Mouse (Mus musculus) liver, postnatal 0 days (tissue): ENCODE data around the gene Sar1b.

Experiments
- CTCF ChIP-seq: sonication (generic); IDR thresholded peaks from 2 replicates; pipeline ENCODE4 v1.5.1; 2016; ENCODE audit warnings: antibody characterized with exemption, low read depth
- EP300 ChIP-seq: IDR thresholded peaks from 2 replicates; pipeline ENCODE4 v1.6.1; 2016; ENCODE audit warnings: antibody characterized with exemption, low read depth, mild to moderate bottlenecking

- no peak for TF ChIP-seq CTCF
- no peak for TF ChIP-seq EP300
These were observed 1.3 kb downstream of the Sar1b start for GRCm38 (mm10) chr11:51764816-51765215.
